Mouse (Mus musculus) lung, embryonic 16.5 days (tissue): Measurements from ENCODE around the gene Wdr46. TPM values are rescaled to one million over a fixed set of nuclear protein-coding genes. Genes with fewer than 3 reads are reported as not detected.

Source experiments
- ATAC-seq: fragments of 200-750 bp; cut with Nextera tagmentation; 2 replicates; pipeline ENCODE4 v1.8.0; 2017; ENCODE audit warnings: low read depth, mild to moderate bottlenecking, moderate library complexity
- H3K27ac ChIP-seq: fragments of 300-500 bp; sonication (generic); 2 replicates; pipeline ENCODE4 v1.5.1; 2014; ENCODE audit warnings: mild to moderate bottlenecking, control low read depth, low read length
- H3K27me3 ChIP-seq: fragments of 300-500 bp; sonication (generic); 2 replicates; pipeline ENCODE4 v1.6.1; 2014; ENCODE audit warnings: low read depth, low read length, mixed read lengths; ENCODE audit not compliant: control insufficient read depth, insufficient read depth
- H3K36me3 ChIP-seq: fragments of 300-500 bp; sonication (generic); 2 replicates; pipeline ENCODE4 v1.6.1; 2014; ENCODE audit warnings: low read length; ENCODE audit not compliant: control insufficient read depth, insufficient read depth
- H3K4me1 ChIP-seq: fragments of 300-500 bp; sonication (generic); replicated peaks from 2 replicates; pipeline ENCODE4 v1.6.1; 2014; ENCODE audit warnings: low read length, mixed read lengths; ENCODE audit not compliant: control insufficient read depth, insufficient read depth
- H3K4me2 ChIP-seq: fragments of 300-500 bp; sonication (generic); 2 replicates; pipeline ENCODE4 v1.6.1; 2014; ENCODE audit warnings: low read depth, low read length, control low read depth
- H3K4me3 ChIP-seq: fragments of 300-500 bp; sonication (generic); 2 replicates; pipeline ENCODE4 v1.5.1; 2014; ENCODE audit warnings: mild to moderate bottlenecking, low read length, control low read depth
- H3K9ac ChIP-seq: fragments of 300-500 bp; sonication (generic); 2 replicates; pipeline ENCODE4 v1.6.1; 2014; ENCODE audit warnings: low read length, control low read depth
- H3K9me3 ChIP-seq: fragments of 300-500 bp; sonication (generic); 2 replicates; pipeline ENCODE4 v1.6.1; 2016; ENCODE audit warnings: low read length; ENCODE audit not compliant: control insufficient read depth
- WGBS: fragments of 180-500 bp; shearing (Covaris S2); extraction: QIAGEN DNeasy Blood & Tissue Kit; methylation state at CpG from one replicate; pipeline ENCODE4 v1.1.7; 2014; 5-methylcytosine and 5-hydroxymethylcytosine counted together
- polyA plus RNA-seq: library from polyadenylated mRNA; unstranded; fragments of >200 nt; fragmentation: Nextera tagmentation; extraction: Ambion mirVana; gene quantifications from 2 replicates; pipeline ENCODE4 v1.2.1, GENCODE M21; 2015

Wdr46 gene
- polyA plus RNA-seq, 1 experiment from 2014 or later, result 20.2 TPM

DNA sequence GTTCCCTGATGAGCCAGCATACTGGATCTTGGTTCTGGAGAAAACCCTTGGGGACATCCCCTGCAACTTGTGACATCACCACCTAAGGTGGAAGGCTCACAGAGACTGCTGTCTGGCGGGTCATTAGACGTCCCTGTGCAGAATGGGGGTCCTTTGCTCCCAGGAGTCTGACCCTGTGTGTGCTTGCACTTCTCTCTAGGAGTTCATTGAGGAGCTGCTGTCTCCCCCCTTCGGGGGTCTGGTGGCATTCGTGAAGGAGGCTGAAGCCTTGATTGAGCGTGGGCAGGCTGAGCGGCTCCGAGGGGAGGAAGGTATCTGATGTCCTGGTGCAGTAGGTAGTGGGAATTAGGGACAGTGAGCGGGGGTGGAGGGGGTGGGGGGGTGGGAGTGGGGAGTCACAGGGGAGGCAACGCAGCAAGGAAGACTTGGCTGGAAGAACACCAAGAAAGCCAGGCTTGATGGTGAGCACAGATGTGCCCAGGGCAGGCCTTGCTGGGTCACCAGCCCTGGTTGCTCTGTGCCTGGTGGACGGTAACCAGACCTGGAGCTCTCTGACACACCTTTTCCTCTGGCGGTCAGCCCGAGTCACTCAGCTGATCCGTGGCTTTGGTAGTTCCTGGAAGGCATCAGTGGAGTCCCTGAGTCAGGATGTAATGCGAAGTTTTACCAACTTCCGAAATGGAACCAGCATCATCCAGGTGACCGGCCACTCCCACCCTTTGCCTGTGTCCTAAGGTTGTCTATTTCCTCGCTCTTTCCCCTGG, 24.8 kb downstream of the Wdr46 start:
- Histone ChIP-seq H3K27ac (no peak overlapping the region), H3K27me3 (no peaks in the 10 kb centered on the region), H3K36me3 (peaks cover 17% of the 10 kb centered on the region), H3K9me3 (no peaks in the 10 kb centered on the region), H3K4me3 (no peak overlapping the region), H3K4me2 (no peak overlapping the region), H3K4me1 (no peaks in the 10 kb centered on the region), H3K9ac (no peak overlapping the region)
- ATAC-seq, result no peak
- WGBS, result 91% methylated on average over 17 of the region's 17 CpGs

DNA sequence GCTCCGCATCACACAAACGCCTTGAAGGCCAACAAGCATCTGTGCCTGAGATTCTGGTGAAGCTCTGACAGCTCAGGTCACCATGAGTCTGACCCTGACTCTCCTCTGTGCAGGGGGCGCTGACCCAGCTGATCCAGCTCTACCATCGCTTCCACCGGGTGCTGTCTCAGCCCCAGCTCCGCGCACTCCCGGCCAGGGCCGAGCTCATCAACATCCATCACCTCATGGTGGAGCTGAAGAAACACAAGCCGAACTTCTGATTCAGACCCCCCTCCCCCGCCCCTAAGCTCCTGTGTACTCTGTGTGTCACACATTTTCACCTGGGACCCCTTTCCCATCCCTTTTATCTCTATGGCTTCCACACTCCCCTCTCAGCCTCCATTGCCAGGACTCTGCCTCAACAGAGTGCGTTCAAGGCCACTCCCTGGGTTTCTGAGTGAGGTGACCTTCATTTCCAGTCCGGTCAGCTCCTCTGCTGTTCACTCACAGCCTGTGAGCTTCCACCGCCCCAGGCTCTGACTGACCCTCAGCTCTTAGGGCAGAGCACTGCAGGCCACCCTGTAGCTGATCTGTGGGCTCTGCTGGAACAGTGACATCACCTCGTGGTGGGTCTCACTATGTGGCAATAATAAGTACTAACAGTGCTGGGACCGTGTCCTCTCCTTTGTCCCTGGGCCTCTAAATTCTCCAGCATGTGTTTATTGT, 25.5 kb downstream of the Wdr46 start:
- WGBS, result 77% methylated on average over 16 of the region's 16 CpGs
- no peak overlapping the region for H3K4me3 ChIP-seq
- ATAC-seq, result no peak
- no peaks in the 10 kb centered on the region for H3K9me3 ChIP-seq
- no peak overlapping the region for H3K27ac ChIP-seq
- no peak overlapping the region for H3K9ac ChIP-seq
- H3K4me2 ChIP-seq, result no peak overlapping the region
- no peaks in the 10 kb centered on the region for H3K27me3 ChIP-seq
- no peaks in the 10 kb centered on the region for H3K4me1 ChIP-seq
- H3K36me3 ChIP-seq, result peaks cover 16% of the 10 kb centered on the region

DNA sequence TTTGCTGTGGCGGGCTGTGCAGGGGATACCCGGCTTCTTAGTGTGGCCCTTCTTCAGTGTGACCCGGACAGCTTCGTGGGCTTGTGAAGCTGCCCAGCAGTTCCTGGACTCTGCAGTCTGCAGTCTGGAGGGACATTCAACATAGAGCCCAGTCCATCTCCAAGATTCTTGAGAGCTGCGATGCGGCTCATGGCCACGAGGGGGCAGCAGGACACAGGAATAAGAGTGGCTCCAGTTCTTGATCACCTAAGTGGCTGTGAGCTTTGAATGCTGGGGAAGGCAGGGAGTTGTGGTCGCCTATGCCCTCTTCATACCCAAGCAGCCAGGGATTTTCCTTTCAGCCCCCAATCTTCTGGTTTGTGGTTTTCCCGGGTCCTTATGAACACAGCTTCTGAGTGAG, 28.0 kb downstream of the Wdr46 start:
- under 1% methylated on average over 9 of the region's 9 CpGs for WGBS
- Histone ChIP-seq H3K4me1 (no peaks in the 10 kb centered on the region), H3K4me3 (no peak overlapping the region), H3K4me2 (no peak overlapping the region), H3K9ac (no peak overlapping the region), H3K9me3 (no peaks in the 10 kb centered on the region), H3K27me3 (no peaks in the 10 kb centered on the region), H3K36me3 (peaks cover 4% of the 10 kb centered on the region; the same call in 1 of the 2 replicates), H3K27ac (no peak overlapping the region)
- peak; percentile 83 for ATAC-seq

GRCm38 (mm10) chr17:33968927-33969326, 28.5 kb downstream of the Wdr46 start:
- no peaks in the 10 kb centered on the region for H3K27me3 ChIP-seq
- 22% methylated on average over 5 of the region's 5 CpGs for WGBS
- peak; percentile 55; the same call in 1 of the 2 replicates for ATAC-seq
- H3K4me3 ChIP-seq, result no peak overlapping the region
- H3K36me3 ChIP-seq, result peaks cover 4% of the 10 kb centered on the region; the same call in 1 of the 2 replicates
- H3K4me1 ChIP-seq, result no peaks in the 10 kb centered on the region
- H3K9ac ChIP-seq, result no peak overlapping the region
- no peak overlapping the region for H3K27ac ChIP-seq
- no peaks in the 10 kb centered on the region for H3K9me3 ChIP-seq
- H3K4me2 ChIP-seq, result no peak overlapping the region

- H3K4me3 ChIP-seq, result no peak overlapping the region
- peaks cover 4% of the 10 kb centered on the region; the same call in 1 of the 2 replicates for H3K36me3 ChIP-seq
- ATAC-seq, result no peak
- H3K4me1 ChIP-seq, result no peaks in the 10 kb centered on the region
- H3K27ac ChIP-seq, result no peak overlapping the region
- no peak overlapping the region for H3K9ac ChIP-seq
- no peaks in the 10 kb centered on the region for H3K9me3 ChIP-seq
- H3K27me3 ChIP-seq, result no peaks in the 10 kb centered on the region
- no peak overlapping the region for H3K4me2 ChIP-seq
- 77% methylated on average over 4 of the region's 4 CpGs for WGBS
Measured at GRCm38 (mm10) chr17:33969394-33969793, 28.9 kb downstream of the Wdr46 start.

- H3K36me3 ChIP-seq, result no peaks in the 10 kb centered on the region
- peaks cover 9% of the 10 kb centered on the region for H3K27me3 ChIP-seq
- no peak overlapping the region for H3K4me3 ChIP-seq
- no peaks in the 10 kb centered on the region for H3K9me3 ChIP-seq
- no peak overlapping the region for H3K27ac ChIP-seq
- H3K9ac ChIP-seq, result no peak overlapping the region
- WGBS, result 5% methylated on average over 1 of the region's 1 CpGs
- H3K4me2 ChIP-seq, result no peak overlapping the region
- H3K4me1 ChIP-seq, result no peaks in the 10 kb centered on the region; the same call in 1 of the 2 replicates
- ATAC-seq, result peak; percentile 74; the same call in 1 of the 2 replicates
Measured at GRCm38 (mm10) chr17:33972691-33973090, 32.2 kb downstream of the Wdr46 start.

DNA sequence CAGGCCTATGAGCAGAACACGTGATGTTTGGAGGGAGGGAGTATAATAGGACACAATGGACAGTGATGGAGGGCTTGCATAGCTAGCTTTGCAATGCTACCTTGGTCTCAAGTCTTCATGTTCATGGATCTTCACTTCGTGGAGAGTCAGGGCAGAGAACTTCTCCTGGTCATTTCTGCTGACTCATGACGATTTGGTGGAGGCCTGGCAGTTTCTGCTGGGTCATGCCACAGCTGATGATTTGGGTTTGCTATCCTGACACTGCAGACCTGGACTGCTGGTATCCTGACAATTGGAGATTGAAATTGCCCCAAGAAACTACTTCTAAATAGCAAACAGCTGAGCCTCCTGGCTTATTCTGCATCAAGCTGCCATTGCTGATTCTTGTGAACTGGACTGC, 33.1 kb downstream of the Wdr46 start:
- 53% methylated on average over 3 of the region's 3 CpGs for WGBS
- no peak for ATAC-seq
- Histone ChIP-seq H3K4me1 (peaks cover 6% of the 10 kb centered on the region), H3K27me3 (peaks cover 18% of the 10 kb centered on the region), H3K9ac (no peak overlapping the region), H3K9me3 (no peaks in the 10 kb centered on the region), H3K27ac (no peak overlapping the region), H3K4me3 (no peak overlapping the region), H3K36me3 (no peaks in the 10 kb centered on the region), H3K4me2 (no peak overlapping the region)

GRCm38 (mm10) chr17:33977861-33978557, 37.5 kb downstream of the Wdr46 start:
- Histone ChIP-seq H3K4me2 (peak overlapping the region; percentile 64), H3K9ac (peak overlapping the region; percentile 35; the same call in 1 of the 2 replicates), H3K4me1 (peaks cover 23% of the 10 kb centered on the region), H3K36me3 (no peaks in the 10 kb centered on the region), H3K4me3 (peak overlapping the region; percentile 48), H3K27ac (no peak overlapping the region), H3K27me3 (peaks cover 33% of the 10 kb centered on the region), H3K9me3 (no peaks in the 10 kb centered on the region)
- ATAC-seq, result no peak
- WGBS, result 2% methylated on average over 57 of the region's 57 CpGs

- ATAC-seq, result peak; percentile 10
- peak overlapping the region; percentile 48 for H3K4me3 ChIP-seq
- peaks cover 23% of the 10 kb centered on the region for H3K4me1 ChIP-seq
- peaks cover 33% of the 10 kb centered on the region for H3K27me3 ChIP-seq
- H3K9me3 ChIP-seq, result no peaks in the 10 kb centered on the region
- H3K36me3 ChIP-seq, result no peaks in the 10 kb centered on the region
- 0% methylated on average over 16 of the region's 17 CpGs for WGBS
- H3K9ac ChIP-seq, result peak overlapping the region; percentile 35; the same call in 1 of the 2 replicates
- H3K4me2 ChIP-seq, result peak overlapping the region; percentile 64
- H3K27ac ChIP-seq, result no peak overlapping the region
Measured at GRCm38 (mm10) chr17:33978631-33979031, 38.2 kb downstream of the Wdr46 start.
